ENCODE assay signal across 8 mouse cellular contexts in genomic region chrX:98890072-98890405, GRCm38 (mm10). TPM values are rescaled to one million over a fixed set of nuclear protein-coding genes. Genes with fewer than 3 reads are reported as not detected.
A peak's percentile ranks its signal among the peaks of the same experiment; 100 is the strongest.
DNase-seq lines count a peak whose midpoint lies in the region; ATAC-seq lines count a peak whose summit lies in the region.

No protein-coding gene starts in this region.

- H3K9ac ChIP-seq in heart, embryonic 16.5 days (ENCODE audit: low read length): peak overlapping the region; percentile 70

- peak overlapping the region; percentile 82 for H3K27ac ChIP-seq in heart, embryonic 16.5 days (ENCODE audit: low read length)
- H3K27ac ChIP-seq in hindbrain, embryonic 10.5 days: peak overlapping the region; percentile 86

- no peak for ATAC-seq in heart, embryonic 16.5 days (replicated peaks; ENCODE audit: extremely low read depth, insufficient read depth, low FRiP score)

- H3K4me3 ChIP-seq in heart, embryonic 16.5 days (ENCODE audit: low read length): peak overlapping the region; percentile 66
- peak overlapping the region; percentile 65 for H3K4me3 ChIP-seq in hindbrain, embryonic 10.5 days
- peak overlapping the region; percentile 94 for H3K4me3 ChIP-seq in megakaryocyte, embryonic 14.5 days (replicated peaks)

- no peaks in the 10 kb centered on the region for H3K4me1 ChIP-seq in heart, embryonic 16.5 days (ENCODE audit: control insufficient read depth, insufficient read depth, low read length)
- H3K4me1 ChIP-seq in hindbrain, embryonic 10.5 days (replicated peaks): no peaks in the 10 kb centered on the region
- H3K4me1 ChIP-seq in megakaryocyte, embryonic 14.5 days: peaks cover 11% of the 10 kb centered on the region; the same call in 1 of the 2 replicates

- H3K9me3 ChIP-seq in heart, embryonic 16.5 days (replicated peaks; ENCODE audit: control insufficient read depth, low read length): no peaks in the 10 kb centered on the region
- no peaks in the 10 kb centered on the region for H3K9me3 ChIP-seq in hindbrain, embryonic 10.5 days
- no peaks in the 10 kb centered on the region for H3K9me3 ChIP-seq in megakaryocyte, embryonic 14.5 days

- H3K27me3 ChIP-seq in heart, embryonic 16.5 days (ENCODE audit: control insufficient read depth, insufficient read depth, low read length): no peaks in the 10 kb centered on the region
- H3K27me3 ChIP-seq in hindbrain, embryonic 10.5 days (ENCODE audit: insufficient read depth, poor library complexity, severe bottlenecking): peaks cover 25% of the 10 kb centered on the region
- H3K27me3 ChIP-seq in megakaryocyte, embryonic 14.5 days (replicated peaks): peaks cover 14% of the 10 kb centered on the region

- no peaks in the 10 kb centered on the region for H3K36me3 ChIP-seq in heart, embryonic 16.5 days (ENCODE audit: control insufficient read depth, insufficient read depth)
- H3K36me3 ChIP-seq in hindbrain, embryonic 10.5 days: no peaks in the 10 kb centered on the region
- H3K36me3 ChIP-seq in megakaryocyte, embryonic 14.5 days (replicated peaks; ENCODE audit: low read length): peaks cover 4% of the 10 kb centered on the region

- no peak for DNase-seq in heart, adult 8-10 months (ENCODE audit: low spot score)
- peak; percentile 39 for DNase-seq in R1 (ENCODE audit: low read depth, low spot score)
- no peak for DNase-seq in hindbrain, embryonic 10.5 days (ENCODE audit: low spot score)
- DNase-seq in urinary bladder, postnatal 25 days (ENCODE audit: low spot score): no peak
- DNase-seq in cerebellum, adult 18-20 months: no peak
- DNase-seq in frontal cortex, adult 2 months (ENCODE audit: extremely low spot score in 1 of 2, low spot score in 1 of 2): no peak

- WGBS in heart, embryonic 16.5 days: 10% methylated on average over 14 of the region's 14 CpGs
- 17% methylated on average over 14 of the region's 14 CpGs for WGBS in hindbrain, embryonic 10.5 days

- peak overlapping the region; percentile 79 for H3K4me2 ChIP-seq in heart, embryonic 16.5 days (ENCODE audit: low read depth, low read length)

RNA-seq across cellular contexts. Expression of gene Ophn1, which starts 0.8 kb away (rescaled TPM):
- polyA plus RNA-seq in heart, embryonic 16.5 days (2015; fragmentation: Nextera tagmentation; extraction: Ambion mirVana): 7.0 and 8.3 TPM in 2 replicates
- total RNA-seq in heart, adult 8-10 months (2022): 1 to 10 TPM; 4.8 to 6.0 (median 5.3) TPM
- polyA plus RNA-seq in hindbrain, embryonic 10.5 days (2016; fragmentation: Nextera tagmentation; extraction: Ambion mirVana): 15.6 and 20.9 TPM in 2 replicates
- polyA plus RNA-seq in megakaryocyte, embryonic 14.5 days (2012; ENCODE audit: insufficient read depth, low replicate concordance): 23.1 and 23.9 TPM in 2 replicates
- 30.5 and 36.8 TPM in 2 replicates for polyA plus RNA-seq in frontal cortex, adult 2 months (2012; rRNA removed)

RNA-seq across cellular contexts. Expression of gene Yipf6, which starts 46.1 kb away (rescaled TPM):
- 16.8 and 19.6 TPM in 2 replicates for polyA plus RNA-seq in heart, embryonic 16.5 days (2015; fragmentation: Nextera tagmentation; extraction: Ambion mirVana)
- 10 to 100 TPM; 17.3 to 21.6 (median 19.3) TPM for total RNA-seq in heart, adult 8-10 months (2022)
- polyA plus RNA-seq in hindbrain, embryonic 10.5 days (2016; fragmentation: Nextera tagmentation; extraction: Ambion mirVana): 15.6 and 20.0 TPM in 2 replicates
- polyA plus RNA-seq in megakaryocyte, embryonic 14.5 days (2012; ENCODE audit: insufficient read depth, low replicate concordance): 0.76 and 5.7 TPM in 2 replicates
- polyA plus RNA-seq in frontal cortex, adult 2 months (2012; rRNA removed): 21.9 and 22.7 TPM in 2 replicates
